Mouse (Mus musculus) MEL (cell line): ENCODE measurements around the gene Hmmr. TPM values are rescaled to one million over a fixed set of nuclear protein-coding genes. Genes with fewer than 3 reads are reported as not detected.

Source experiments
- DNase-seq: peaks from one replicate; pipeline ENCODE4 v3.0.0; 2011; ENCODE audit warnings: low read depth, low spot score
- H3K27ac ChIP-seq: 2 replicates; pipeline ENCODE4 v1.5.1; 2012; ENCODE audit warnings: low read depth, mild to moderate bottlenecking, control low read depth, low read length, moderate library complexity; ENCODE audit not compliant: control insufficient read depth
- H3K27me3 ChIP-seq, 2 experiments: fragments of 150-350 bp in 1 of 2; sonication (generic) in 1 of 2; 2 replicates each; pipeline ENCODE4 v1.6.1; 2012; ENCODE audit warnings: low read length in 2 of 2, mild to moderate bottlenecking in 2 of 2, improper control_type of control experiment in 1 of 2, moderate library complexity in 1 of 2; ENCODE audit not compliant: insufficient read depth in 2 of 2, control insufficient read depth in 1 of 2
- H3K36me3 ChIP-seq, 2 experiments: 2 replicates each; pipeline ENCODE4 v1.6.1; 2012 to 2014; ENCODE audit warnings: low read length in 2 of 2, improper control_type of control experiment in 1 of 2, inconsistent platforms in 1 of 2, mild to moderate bottlenecking in 1 of 2; ENCODE audit not compliant: insufficient read depth in 2 of 2, control insufficient read depth in 1 of 2
- H3K4me1 ChIP-seq, 2 experiments: fragments of 150-350 bp in 1 of 2; sonication (generic) in 1 of 2; 2 replicates each; pipeline ENCODE4 v1.6.1; 2012; ENCODE audit warnings: low read length in 2 of 2, improper control_type of control experiment in 1 of 2, mild to moderate bottlenecking in 1 of 2; ENCODE audit not compliant: insufficient read depth in 2 of 2, control insufficient read depth in 1 of 2
- H3K4me3 ChIP-seq, 2 experiments: fragments of 150-350 bp in 1 of 2; sonication (generic) in 1 of 2; 2 replicates each; pipeline ENCODE4 v1.5.1; 2012; ENCODE audit warnings: low read depth in 2 of 2, low read length in 2 of 2, mild to moderate bottlenecking in 2 of 2, moderate library complexity in 2 of 2, control low read depth in 1 of 2, improper control_type of control experiment in 1 of 2; ENCODE audit not compliant: control insufficient read depth in 1 of 2, insufficient read depth in 1 of 2
- H3K79me2 ChIP-seq: 2 replicates; pipeline ENCODE4 v1.6.1; 2012; ENCODE audit warnings: mild to moderate bottlenecking, low read length, moderate library complexity; ENCODE audit not compliant: control insufficient read depth, poor library complexity, insufficient read depth
- H3K9ac ChIP-seq: 2 replicates; pipeline ENCODE4 v1.6.1; 2012; ENCODE audit warnings: low read depth, mild to moderate bottlenecking, control low read depth, low read length, moderate library complexity; ENCODE audit not compliant: control insufficient read depth, poor library complexity, severe bottlenecking
- H3K9me3 ChIP-seq: fragments of 150-350 bp; sonication (generic); replicated peaks from 2 replicates; pipeline ENCODE4 v1.6.1; 2012; ENCODE audit warnings: mild to moderate bottlenecking, low read length, improper control_type of control experiment, moderate library complexity; ENCODE audit not compliant: insufficient read depth
- CHD1 ChIP-seq: IDR thresholded peaks from 2 replicates; pipeline ENCODE4 v1.6.1; 2012; ENCODE audit warnings: low read depth, mild to moderate bottlenecking, inconsistent platforms, low read length, improper control_type of control experiment
- CHD2 ChIP-seq: IDR thresholded peaks from 2 replicates; pipeline ENCODE4 v1.6.1; 2011; ENCODE audit warnings: low read length, improper control_type of control experiment
- CTCF ChIP-seq, 3 experiments: IDR thresholded peaks in 2 of 3; conservative IDR thresholded peaks in 1 of 3; 2 replicates each; pipeline ENCODE4 v1.5.1; 2011 to 2012; ENCODE audit warnings: low read length in 3 of 3, low read depth in 2 of 3, mild to moderate bottlenecking in 2 of 3, improper control_type of control experiment in 1 of 3, inconsistent platforms in 1 of 3, mixed read lengths in 1 of 3, moderate library complexity in 1 of 3; ENCODE audit not compliant: control insufficient read depth in 1 of 3, insufficient read depth in 1 of 3, poor library complexity in 1 of 3, severe bottlenecking in 1 of 3
- E2F4 ChIP-seq: IDR thresholded peaks from 2 replicates; pipeline ENCODE4 v1.6.1; 2011; ENCODE audit warnings: low read depth, low read length, improper control_type of control experiment, borderline replicate concordance
- ELF1 ChIP-seq: IDR thresholded peaks from 2 replicates; pipeline ENCODE4 v1.6.1; 2014; ENCODE audit warnings: low read depth, mild to moderate bottlenecking, inconsistent platforms, low read length, improper control_type of control experiment, moderate library complexity
- EP300 ChIP-seq, 2 experiments: IDR thresholded peaks; 2 replicates each; pipeline ENCODE4 v1.6.1; 2011; ENCODE audit warnings: improper control_type of control experiment in 2 of 2, low read length in 2 of 2, low read depth in 1 of 2, mild to moderate bottlenecking in 1 of 2
- GABPA ChIP-seq: IDR thresholded peaks from 2 replicates; pipeline ENCODE4 v1.6.1; 2012; ENCODE audit warnings: low read depth, mild to moderate bottlenecking, inconsistent platforms, low read length, improper control_type of control experiment, moderate library complexity
- GATA1 ChIP-seq: IDR thresholded peaks from 2 replicates; pipeline ENCODE4 v1.6.1; 2011; ENCODE audit warnings: low read depth, low read length, improper control_type of control experiment
- HCFC1 ChIP-seq: IDR thresholded peaks from 2 replicates; pipeline ENCODE4 v1.6.1; 2012; ENCODE audit warnings: low read depth, mild to moderate bottlenecking, inconsistent platforms, low read length, improper control_type of control experiment, moderate library complexity
- JUND ChIP-seq: IDR thresholded peaks from 2 replicates; pipeline ENCODE4 v1.6.1; 2011; ENCODE audit warnings: low read depth, mild to moderate bottlenecking, improper control_type of control experiment, low read length
- KAT2A ChIP-seq: conservative IDR thresholded peaks from 2 replicates; pipeline ENCODE4 v1.6.1; 2012; ENCODE audit warnings: low read depth, low read length, improper control_type of control experiment, inconsistent platforms
- MAFK ChIP-seq: IDR thresholded peaks from 2 replicates; pipeline ENCODE4 v1.6.1; 2011; ENCODE audit warnings: low read depth, mild to moderate bottlenecking, low read length, improper control_type of control experiment, borderline replicate concordance
- MAX ChIP-seq: IDR thresholded peaks from 2 replicates; pipeline ENCODE4 v1.6.1; 2011; ENCODE audit warnings: low read length, improper control_type of control experiment
- MAZ ChIP-seq: IDR thresholded peaks from 2 replicates; pipeline ENCODE4 v1.6.1; 2012; ENCODE audit warnings: low read depth, mild to moderate bottlenecking, inconsistent platforms, low read length, improper control_type of control experiment
- MEF2A ChIP-seq: IDR thresholded peaks from 2 replicates; pipeline ENCODE4 v1.6.1; 2014; ENCODE audit warnings: low read depth, mild to moderate bottlenecking, inconsistent platforms, low read length, improper control_type of control experiment; ENCODE audit not compliant: poor library complexity, insufficient replicate concordance, severe bottlenecking; ENCODE audit errors: extremely low read depth
- MXI1 ChIP-seq: IDR thresholded peaks from 2 replicates; pipeline ENCODE4 v1.6.1; 2011; ENCODE audit warnings: mild to moderate bottlenecking, low read depth, low read length, improper control_type of control experiment
- MYB ChIP-seq: IDR thresholded peaks from 2 replicates; pipeline ENCODE4 v1.6.1; 2011; ENCODE audit warnings: mild to moderate bottlenecking, low read depth, low read length, improper control_type of control experiment
- MYC ChIP-seq: IDR thresholded peaks from 2 replicates; pipeline ENCODE4 v1.6.1; 2011; ENCODE audit warnings: low read depth, mild to moderate bottlenecking, low read length, improper control_type of control experiment, moderate library complexity
- NELFE ChIP-seq: IDR thresholded peaks from 2 replicates; pipeline ENCODE4 v1.6.1; 2011; ENCODE audit warnings: low read depth, low read length, improper control_type of control experiment
- NRF1 ChIP-seq: IDR thresholded peaks from 2 replicates; pipeline ENCODE4 v1.6.1; 2014; ENCODE audit warnings: low read depth, mild to moderate bottlenecking, inconsistent platforms, low read length, improper control_type of control experiment, moderate library complexity; ENCODE audit not compliant: poor library complexity, insufficient read depth, severe bottlenecking
- POLR2A ChIP-seq, 2 experiments: IDR thresholded peaks; 2 replicates each; pipeline ENCODE4 v1.6.1; 2011 to 2012; ENCODE audit warnings: low read length in 2 of 2, mild to moderate bottlenecking in 2 of 2, control low read depth in 1 of 2, improper control_type of control experiment in 1 of 2, low read depth in 1 of 2, moderate library complexity in 1 of 2; ENCODE audit not compliant: control insufficient read depth in 1 of 2, insufficient read depth in 1 of 2, poor library complexity in 1 of 2
- POLR2AphosphoS2 ChIP-seq: IDR thresholded peaks from 2 replicates; pipeline ENCODE4 v1.6.1; 2011; ENCODE audit warnings: low read length, improper control_type of control experiment
- POLR2AphosphoS5 ChIP-seq: IDR thresholded peaks from 2 replicates; pipeline ENCODE4 v1.6.1; 2012; ENCODE audit warnings: low read depth, borderline replicate concordance, mild to moderate bottlenecking, inconsistent platforms, low read length, moderate library complexity, mixed read lengths
- RAD21 ChIP-seq: IDR thresholded peaks from 2 replicates; pipeline ENCODE4 v1.6.1; 2011; ENCODE audit warnings: mild to moderate bottlenecking, low read depth, low read length, improper control_type of control experiment
- RCOR1 ChIP-seq: IDR thresholded peaks from 2 replicates; pipeline ENCODE4 v1.6.1; 2012; ENCODE audit warnings: low read depth, mild to moderate bottlenecking, inconsistent platforms, low read length, improper control_type of control experiment
- SIN3A ChIP-seq: IDR thresholded peaks from 2 replicates; pipeline ENCODE4 v1.6.1; 2012; ENCODE audit warnings: low read length, improper control_type of control experiment, inconsistent platforms
- SMC3 ChIP-seq: IDR thresholded peaks from 2 replicates; pipeline ENCODE4 v1.6.1; 2011; ENCODE audit warnings: low read depth, low read length, improper control_type of control experiment
- TAL1 ChIP-seq: IDR thresholded peaks from 2 replicates; pipeline ENCODE4 v1.6.1; 2012; ENCODE audit warnings: mild to moderate bottlenecking, inconsistent platforms, low read length, moderate library complexity, mixed read lengths
- TBP ChIP-seq: IDR thresholded peaks from 2 replicates; pipeline ENCODE4 v1.8.0; 2011; ENCODE audit warnings: low read depth, low read length, improper control_type of control experiment
- TCF12 ChIP-seq: IDR thresholded peaks from 2 replicates; pipeline ENCODE4 v1.6.1; 2014; ENCODE audit warnings: low read depth, mild to moderate bottlenecking, inconsistent platforms, low read length, improper control_type of control experiment, moderate library complexity
- UBTF ChIP-seq: IDR thresholded peaks from 2 replicates; pipeline ENCODE4 v1.6.1; 2012; ENCODE audit warnings: low read depth, mild to moderate bottlenecking, inconsistent platforms, low read length, improper control_type of control experiment, moderate library complexity, borderline replicate concordance; ENCODE audit not compliant: insufficient read depth
- USF1 ChIP-seq: IDR thresholded peaks from 2 replicates; pipeline ENCODE4 v1.6.1; 2014; ENCODE audit warnings: low read depth, mild to moderate bottlenecking, inconsistent platforms, low read length, improper control_type of control experiment, moderate library complexity
- USF2 ChIP-seq, 2 experiments: IDR thresholded peaks; 2 replicates each; pipeline ENCODE4 v1.6.1; 2011 to 2012; ENCODE audit warnings: improper control_type of control experiment in 2 of 2, low read length in 2 of 2, borderline replicate concordance in 1 of 2, inconsistent platforms in 1 of 2, low read depth in 1 of 2, mild to moderate bottlenecking in 1 of 2; ENCODE audit not compliant: insufficient read depth in 1 of 2
- ZC3H11A ChIP-seq: IDR thresholded peaks from 2 replicates; pipeline ENCODE4 v1.6.1; 2012; ENCODE audit warnings: low read depth, mild to moderate bottlenecking, inconsistent platforms, low read length, improper control_type of control experiment
- ZKSCAN1 ChIP-seq: IDR thresholded peaks from 2 replicates; pipeline ENCODE4 v1.6.1; 2012; ENCODE audit warnings: low read depth, mild to moderate bottlenecking, inconsistent platforms, low read length, improper control_type of control experiment, moderate library complexity
- ZMIZ1 ChIP-seq: IDR thresholded peaks from 2 replicates; pipeline ENCODE4 v1.6.1; 2012; ENCODE audit warnings: low read depth, mild to moderate bottlenecking, inconsistent platforms, low read length, improper control_type of control experiment, moderate library complexity
- ZNF384 ChIP-seq: IDR thresholded peaks from 2 replicates; pipeline ENCODE4 v1.6.1; 2012; ENCODE audit warnings: low read depth, mild to moderate bottlenecking, inconsistent platforms, low read length, improper control_type of control experiment
- polyA plus RNA-seq, 2 experiments: library from polyadenylated mRNA; stranded (reverse) in 1 of 2; unstranded in 1 of 2; fragments of >175 nt in 1 of 2; fragments of >200 nt in 1 of 2; gene quantifications; 2 replicates each; pipeline versions ENCODE4 v1.2.1 to v1.2.4; 2012; ENCODE audit warnings: low replicate concordance in 2 of 2, low read depth in 1 of 2; ENCODE audit not compliant: insufficient read length in 2 of 2, insufficient read depth in 1 of 2, missing spikeins in 1 of 2
- total RNA-seq: library from RNA; depleted of rRNA; stranded (reverse); fragments of 300-350 nt; gene quantifications from 2 replicates; pipeline ENCODE4 v1.2.3, GENCODE M21; 2012

Hmmr gene
- total and polyA plus RNA-seq, 3 experiments, result 40.6 to 74.5 (median 55.6) TPM

- peak within 1 kb of the TSS; percentile 90 for H3K9ac ChIP-seq
- peaks cover 5% of the 10 kb centered on the region; the same call in 1 of the 2 replicates for H3K79me2 ChIP-seq
- DNase-seq, result peak; percentile 99
- H3K4me1 ChIP-seq, result peaks cover 4 to 8% of the 10 kb centered on the region in 2 experiments
- peak within 1 kb of the TSS; percentile 88 for H3K4me3 ChIP-seq
- peak within 1 kb of the TSS; percentile 23 for H3K27ac ChIP-seq
- H3K9me3 ChIP-seq, result no peaks in the 10 kb centered on the region
- peaks cover 0 to 3% of the 10 kb centered on the region in 2 experiments; a peak in 1 of 4 replicates for H3K27me3 ChIP-seq
- peaks cover 10 to 11% of the 10 kb centered on the region in 2 experiments; a peak in 3 of 4 replicates for H3K36me3 ChIP-seq
- TF ChIP-seq POLR2A (IDR thresholded peaks at IDR 0.05; ENCODE audit: control insufficient read depth in 1 of 2, insufficient read depth in 1 of 2, low read depth in 1 of 2, low read length in 2 of 2, poor library complexity in 1 of 2) (peak; percentile 91 to 96), MXI1 (0 out of 2 replicates have a peak, but pooled peaks have one; percentile 36), POLR2AphosphoS2 (peak; percentile 91), MAX (no peak), JUND (no peak), MAZ (no peak), TBP (peak; percentile 90), ZC3H11A (no peak), ZKSCAN1 (no peak), MEF2A (no peak), TAL1 (no peak), MAFK (no peak), USF1 (no peak), E2F4 (no peak), MYB (no peak), ZNF384 (peak; percentile 77; the same call in 1 of the 2 replicates), CHD1 (no peak), HCFC1 (peak; percentile 64; the same call in 1 of the 2 replicates), GABPA (no peak), UBTF (no peak), NRF1 (peak; percentile 31; the same call in 1 of the 2 replicates), CTCF (IDR thresholded peaks at IDR 0.05 in 2 of 3, conservative IDR thresholded peaks at IDR 0.05 in 1 of 3; ENCODE audit: control insufficient read depth in 1 of 3, insufficient read depth in 1 of 3, low read depth in 2 of 3, low read length in 3 of 3, poor library complexity in 1 of 3, severe bottlenecking in 1 of 3) (no peak), KAT2A (no peak; the same call in 1 of the 2 replicates), SIN3A (peak; percentile 87), NELFE (peak; percentile 95), MYC (no peak), CHD2 (no peak), RAD21 (no peak), POLR2AphosphoS5 (no peak; the same call in 1 of the 2 replicates), ZMIZ1 (peak; percentile 88), EP300 (IDR thresholded peaks at IDR 0.05; ENCODE audit: low read depth in 1 of 2, low read length in 2 of 2) (no peak), SMC3 (no peak), ELF1 (peak; percentile 86), GATA1 (no peak), TCF12 (peak; percentile 53), RCOR1 (no peak), USF2 (IDR thresholded peaks at IDR 0.05; ENCODE audit: borderline replicate concordance in 1 of 2, insufficient read depth in 1 of 2, low read depth in 1 of 2, low read length in 2 of 2) (no peak)
These were observed 21.9 kb upstream of the Hmmr start, which contains the start of gene Ccng1 for GRCm38 (mm10) chr11:40755109-40755627. Ccng1 (minus strand) TSS chr11:40755311.
